Mouse (Mus musculus) small intestine, adult 2 months (tissue): Measurements from ENCODE around the gene Zfp637. TPM values are rescaled to one million over a fixed set of nuclear protein-coding genes. Genes with fewer than 3 reads are reported as not detected.

Experiments used
- H3K27ac ChIP-seq: fragments of 200-500 bp; 2 replicates; pipeline ENCODE4 v1.5.1; 2012; ENCODE audit warnings: low read depth, low read length, control low read depth, inconsistent platforms; ENCODE audit not compliant: insufficient read depth
- H3K27me3 ChIP-seq: fragments of 200-500 bp; 2 replicates; pipeline ENCODE4 v1.6.1; 2012; ENCODE audit warnings: mild to moderate bottlenecking, moderate library complexity, low read length, inconsistent platforms; ENCODE audit not compliant: control insufficient read depth, insufficient read depth
- H3K36me3 ChIP-seq: fragments of 200-500 bp; 2 replicates; pipeline ENCODE4 v1.6.1; 2012; ENCODE audit warnings: mild to moderate bottlenecking, low read length, control low read depth, inconsistent platforms; ENCODE audit not compliant: control insufficient read depth, insufficient read depth
- H3K4me1 ChIP-seq: fragments of 200-500 bp; 2 replicates; pipeline ENCODE4 v1.6.1; 2012; ENCODE audit warnings: low read length, inconsistent platforms, mixed read lengths; ENCODE audit not compliant: control insufficient read depth, insufficient read depth, insufficient read length
- H3K4me3 ChIP-seq: fragments of 200-500 bp; 2 replicates; pipeline ENCODE4 v1.5.1; 2012; ENCODE audit warnings: low read depth, mild to moderate bottlenecking, control low read depth, inconsistent platforms, low read length, moderate library complexity
- CTCF ChIP-seq: fragments of 200-500 bp; IDR thresholded peaks from 2 replicates; pipeline ENCODE4 v1.5.1; 2012; ENCODE audit warnings: low read depth, mild to moderate bottlenecking, control low read depth, inconsistent platforms, low read length, moderate library complexity, mixed read lengths; ENCODE audit not compliant: insufficient replicate concordance, insufficient read length; ENCODE audit errors: extremely low read depth
- POLR2A ChIP-seq: fragments of 200-500 bp; IDR thresholded peaks from 2 replicates; pipeline ENCODE4 v1.6.1; 2012; ENCODE audit warnings: low read depth, mild to moderate bottlenecking, control low read depth, inconsistent platforms, low read length, moderate library complexity
- WGBS: fragments of 180-500 bp; shearing (Covaris S2); methylation state at CpG from one replicate; pipeline ENCODE4 v1.1.7; 2018; 5-methylcytosine and 5-hydroxymethylcytosine counted together
- polyA plus RNA-seq: library from polyadenylated mRNA; depleted of rRNA; stranded (reverse); fragments of >200 nt; gene quantifications from 2 replicates; pipeline ENCODE4 v1.2.3, GENCODE M21; 2012; rRNA removed

Gene Zfp637
- polyA plus RNA-seq, 1 experiment = 15.9 TPM

DNA sequence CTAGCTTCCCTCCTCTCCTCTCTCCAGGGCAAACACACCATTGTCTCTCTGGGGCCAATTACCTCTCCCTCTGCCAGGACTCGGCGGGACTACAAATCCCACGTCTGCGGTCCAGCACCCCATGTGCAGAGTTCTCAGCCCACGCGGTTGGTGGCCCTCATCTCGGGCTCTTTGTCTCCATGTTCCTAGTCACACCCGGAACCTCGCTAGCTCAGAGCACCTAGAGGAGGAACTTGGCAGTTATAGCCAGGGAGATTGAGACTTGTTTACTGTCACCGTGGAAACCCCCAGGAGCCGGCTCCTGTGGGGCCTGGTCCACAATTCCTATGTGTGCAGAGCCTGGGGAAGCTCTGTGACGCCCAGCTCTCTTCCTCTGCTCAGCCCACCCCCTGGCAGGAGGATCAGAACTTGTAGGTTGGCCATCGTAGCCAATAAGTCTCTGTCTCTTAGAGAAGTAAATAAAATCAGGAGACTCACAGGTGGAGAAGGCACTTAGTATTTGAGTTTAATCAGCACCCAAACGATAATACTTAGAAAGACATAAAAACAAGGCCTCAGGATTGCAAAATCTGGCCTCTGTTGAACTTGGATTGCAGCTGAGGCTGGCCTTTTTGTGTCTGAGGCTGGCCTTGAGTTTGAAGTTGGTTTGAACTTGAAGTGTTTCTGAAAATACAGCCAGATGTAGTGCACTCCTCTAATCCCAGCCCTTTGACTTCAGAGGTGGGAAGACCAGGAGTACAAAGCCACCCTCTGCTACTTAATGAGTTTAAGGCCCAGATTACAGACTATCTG lies 50.6 kb downstream of the Zfp637 start:
- H3K4me3 ChIP-seq = peak overlapping the region; percentile 68

GRCm38 (mm10) chr6:117892386-117892785 lies 51.4 kb downstream of the Zfp637 start:
- Histone ChIP-seq H3K36me3 (no peaks in the 10 kb centered on the region), H3K4me3 (no peak overlapping the region), H3K27ac (no peak overlapping the region), H3K27me3 (no peaks in the 10 kb centered on the region), H3K4me1 (peaks cover 12% of the 10 kb centered on the region)
- 66% methylated on average over 3 of the region's 3 CpGs for WGBS
- TF ChIP-seq CTCF (no peak), POLR2A (no peak)

More for the DNA sequence above, 50.6 kb downstream of the Zfp637 start:
- H3K4me1 ChIP-seq = peaks cover 12% of the 10 kb centered on the region
- H3K27me3 ChIP-seq = no peaks in the 10 kb centered on the region
- no peak for TF ChIP-seq CTCF
- no peak for TF ChIP-seq POLR2A
- H3K27ac ChIP-seq = peak overlapping the region; percentile 67
- 18% methylated on average over 14 of the region's 14 CpGs for WGBS
- no peaks in the 10 kb centered on the region for H3K36me3 ChIP-seq

DNA sequence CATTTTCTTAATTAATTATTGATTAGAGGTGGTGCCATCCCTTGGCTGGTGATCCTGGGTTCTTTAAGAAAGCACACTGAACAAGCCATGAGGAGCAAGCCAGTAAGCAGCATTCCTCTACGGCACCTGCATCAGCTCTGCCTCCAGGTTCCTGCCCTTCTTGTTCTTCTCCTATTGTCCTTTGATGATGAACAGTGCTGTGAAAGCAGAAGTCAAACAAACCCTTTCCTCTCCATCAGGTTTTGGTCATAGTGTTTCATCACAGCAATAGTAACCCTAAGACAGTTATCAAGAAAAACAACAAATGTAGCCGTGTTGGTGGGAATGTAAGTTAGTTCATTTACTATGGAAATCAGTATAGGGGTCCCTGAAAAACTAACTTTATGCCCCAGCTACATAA lies 52.5 kb downstream of the Zfp637 start:
- Histone ChIP-seq H3K36me3 (no peaks in the 10 kb centered on the region), H3K27me3 (no peaks in the 10 kb centered on the region), H3K4me1 (peaks cover 9% of the 10 kb centered on the region), H3K4me3 (no peak overlapping the region), H3K27ac (no peak overlapping the region)
- 96% methylated on average over 2 of the region's 2 CpGs for WGBS
- TF ChIP-seq POLR2A = no peak

Other genes starting within 250 kb of the Zfp637 start
- gene Zfp239, start 20.9 kb downstream of the Zfp637 start, polyA plus RNA-seq = 2.5 and 5.1 TPM in 2 replicates
- gene Hnrnpf, start 59.1 kb downstream of the Zfp637 start, polyA plus RNA-seq = 49.1 and 102 TPM in 2 replicates
- gene Fxyd4, start 96.5 kb downstream of the Zfp637 start, polyA plus RNA-seq = not detected in 2 replicates
- 0.19 and 0.22 TPM in 2 replicates for gene Rasgef1a, start 170.3 kb downstream of the Zfp637 start, polyA plus RNA-seq